Mouse (Mus musculus): Measurements from ENCODE around the gene Scgb2b19.
"Not testable (repeated sequence)": the region's sequence is repeated elsewhere in the genome, so short reads cannot be mapped to it uniquely, and the experiment has no call there.

The Scgb2b19 gene

DNA sequence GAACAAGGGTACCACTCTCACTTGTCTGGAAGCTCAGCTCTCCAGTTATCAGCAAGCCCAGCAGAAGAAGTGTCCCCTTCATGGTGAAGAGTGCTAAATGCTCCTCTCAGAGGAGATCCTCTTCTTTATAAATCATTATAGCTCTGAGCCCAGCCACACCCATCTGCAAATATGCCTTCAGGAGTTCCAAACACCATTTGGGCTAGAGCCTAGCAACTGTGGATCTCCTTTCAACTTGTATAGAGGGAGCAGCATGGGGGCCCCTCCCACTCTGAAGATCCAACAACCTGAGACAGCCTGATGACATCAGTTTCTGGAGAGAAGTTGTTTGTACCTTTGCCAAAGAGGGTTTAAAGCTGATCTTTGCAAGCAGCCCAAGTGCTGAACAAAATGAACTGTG is at the start of gene Scgb2b19:
Gene Scgb2b19, minus strand, starts transcription at position 101 of the 400 bp plus-strand sequence.
- in situ Hi-C loops (cut with MboI): not testable (repeated sequence)

DNA sequence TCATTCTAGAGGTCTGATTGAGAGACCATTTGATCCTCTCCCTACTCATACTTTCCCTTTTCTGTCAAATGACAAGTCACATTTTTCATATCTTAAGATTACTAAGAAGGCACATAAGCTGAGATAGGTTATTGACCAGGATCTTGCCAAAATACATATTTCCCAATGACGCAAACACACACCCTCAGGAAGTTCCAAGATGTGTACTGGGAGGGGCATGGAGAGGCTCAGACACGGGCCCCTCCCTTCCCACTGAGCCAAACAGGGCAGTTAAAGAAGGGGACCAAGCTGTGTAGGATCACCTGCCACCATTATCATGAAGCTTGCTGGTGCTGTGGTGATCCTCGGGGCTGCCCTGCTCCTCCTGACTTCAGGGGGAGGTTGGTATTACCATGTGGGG is 6.9 kb upstream of the Scgb2b19 start, which contains the start of gene Scgb1b19:
Gene Scgb1b19, plus strand, starts transcription at position 301 of the 400 bp plus-strand sequence.
- in situ Hi-C loops (cut with MboI): not testable (repeated sequence)
